Mouse (Mus musculus) CD8-positive naive resting alpha-beta T cell, adult 2 months (primary cell): ENCODE data around the gene Prss44.

Experiments
- DNase-seq, 2 experiments: peaks; one replicate each; pipeline ENCODE4 v3.0.0; 2022; ENCODE audit warnings: low read depth in 2 of 2, low spot score in 2 of 2

Gene Prss44

GRCm38 (mm10) chr9:110826390-110826789 lies 12.6 kb downstream of the Prss44 start, which contains the start of gene Prss43:
Gene Prss43, plus strand, starts transcription at chr9:110826690.
- no peak for DNase-seq

GRCm38 (mm10) chr9:110833021-110833420 lies 19.2 kb downstream of the Prss44 start:
- DNase-seq = no peak

DNA sequence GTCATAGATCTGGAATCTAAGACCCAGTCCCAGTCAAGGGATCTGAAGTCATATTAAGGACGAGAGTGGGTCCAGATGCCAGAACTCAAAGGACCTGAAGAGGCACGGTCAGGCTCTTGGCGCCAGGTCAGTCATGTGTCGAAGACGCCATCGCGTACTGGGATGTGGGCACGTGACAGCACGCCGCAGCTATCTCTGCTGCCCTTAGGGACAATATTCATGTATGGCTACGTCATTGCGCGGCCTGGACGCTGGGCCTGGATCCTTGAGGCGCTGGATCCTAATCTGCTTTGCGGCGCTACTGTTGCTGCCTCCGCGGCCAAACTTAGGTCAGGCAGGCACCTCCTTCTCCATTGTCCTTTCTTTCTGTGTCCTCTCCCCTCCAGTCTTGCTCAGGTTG lies 20.6 kb downstream of the Prss44 start, which contains the start of gene Prss45:
TSS of gene Prss45 (plus strand) at position 178 of the 400 bp plus-strand sequence.
- DNase-seq = no peak

DNA sequence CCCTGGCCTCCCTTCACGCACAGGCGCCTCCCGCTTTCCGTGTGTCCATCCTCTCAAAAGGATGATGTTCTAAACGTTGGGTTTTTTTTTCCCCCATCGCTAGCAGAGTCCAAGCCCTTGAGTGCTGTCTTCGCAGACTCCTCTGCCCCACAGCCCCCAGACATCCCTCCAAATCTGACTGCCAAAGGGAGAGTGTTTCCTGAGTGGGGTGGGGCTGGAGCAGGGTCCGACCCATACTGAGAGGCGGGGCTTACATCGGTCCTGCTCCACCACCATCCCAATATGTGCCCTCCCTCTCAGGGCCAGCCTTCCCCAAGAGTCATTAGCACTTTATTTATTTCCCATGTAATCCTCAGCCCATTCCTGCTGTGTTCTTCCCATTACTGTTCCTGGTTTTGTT lies 21.2 kb downstream of the Prss44 start:
- no peak for DNase-seq

- no peak for DNase-seq
Measured at GRCm38 (mm10) chr9:110836112-110836511, 22.3 kb downstream of the Prss44 start.

DNA sequence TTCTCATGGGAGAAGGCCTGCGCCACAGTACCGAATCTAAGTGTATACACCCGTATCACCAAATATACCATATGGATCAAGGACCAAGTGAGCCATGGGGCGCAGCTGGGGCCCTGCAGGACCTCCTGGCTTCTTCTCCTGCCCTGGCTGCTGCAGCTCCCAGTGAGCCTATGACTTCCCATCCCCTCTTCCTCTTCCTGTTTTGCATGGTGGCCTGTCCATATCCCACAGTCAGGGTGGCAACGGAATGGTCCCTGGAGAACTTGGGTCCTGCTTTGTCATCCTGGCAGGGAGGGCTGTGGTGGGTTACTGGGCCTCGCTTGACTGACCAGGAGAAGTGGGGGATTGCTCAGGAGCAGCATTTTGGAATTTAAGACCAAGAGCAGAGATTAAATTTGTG lies 27.1 kb downstream of the Prss44 start:
- no peak for DNase-seq

DNA sequence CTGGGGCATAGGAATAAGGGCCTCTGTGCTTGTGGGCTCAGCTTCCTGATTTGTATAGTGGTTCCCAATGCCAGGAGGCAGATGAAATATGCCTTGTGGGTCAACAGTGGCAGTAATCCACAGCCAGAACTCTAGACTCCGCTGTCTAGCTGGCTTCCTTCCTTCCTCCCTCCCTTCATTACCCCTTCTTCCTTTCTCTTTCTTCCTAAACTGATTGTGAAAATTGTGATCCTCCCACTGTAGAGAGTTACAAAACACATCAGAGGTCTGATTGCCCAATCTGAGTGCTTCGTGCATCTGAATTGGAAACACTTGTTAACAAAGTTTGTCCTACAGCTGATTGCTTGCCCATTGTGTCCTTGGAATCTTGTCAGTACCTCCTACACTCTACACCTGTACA lies 27.6 kb downstream of the Prss44 start:
- DNase-seq = no peak

GRCm38 (mm10) chr9:110844206-110844605 lies 30.4 kb downstream of the Prss44 start, which contains the start of gene Prss46:
Gene Prss46, plus strand, starts transcription at chr9:110844506.
- DNase-seq = no peak

GRCm38 (mm10) chr9:110849162-110849561 lies 35.4 kb downstream of the Prss44 start:
- no peak for DNase-seq

- DNase-seq = no peak
Measured at GRCm38 (mm10) chr9:110855903-110856302, 42.1 kb downstream of the Prss44 start.

GRCm38 (mm10) chr9:110856920-110857319 lies 43.1 kb downstream of the Prss44 start:
- DNase-seq = no peak

DNA sequence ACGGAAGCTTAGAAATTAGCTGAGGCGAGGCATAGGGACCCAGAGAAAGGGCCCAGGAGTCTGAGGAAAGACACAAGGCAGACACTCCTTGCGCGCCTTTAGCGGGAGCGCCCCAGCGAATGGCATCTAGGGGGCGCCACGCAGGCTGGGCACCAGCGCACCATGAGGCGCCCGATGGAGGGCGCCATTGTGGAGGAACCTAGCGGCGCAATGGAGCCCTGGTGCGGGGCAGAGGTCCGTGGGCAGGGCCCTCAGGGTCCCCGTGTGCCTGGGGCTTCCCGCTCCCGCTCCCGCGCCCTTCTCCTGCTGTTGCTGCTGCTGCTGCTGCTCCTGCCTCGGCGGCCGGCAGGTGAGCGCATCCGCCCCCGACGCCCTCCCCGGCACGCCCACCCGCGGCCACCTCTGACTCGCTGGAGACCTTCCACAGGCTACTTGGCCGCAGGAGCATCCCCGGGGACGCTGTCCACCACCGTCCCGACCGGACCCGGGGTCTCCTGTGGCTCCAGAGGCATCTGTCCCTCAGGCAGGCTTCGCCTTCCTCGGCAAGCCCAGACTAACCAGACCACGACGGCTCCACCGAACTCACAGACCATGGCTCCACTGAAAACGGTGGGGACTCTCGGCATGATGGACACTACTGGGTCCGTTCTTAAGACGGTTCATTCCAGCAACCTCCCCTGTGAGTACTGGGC lies 44.1 kb downstream of the Prss44 start, which contains the start of gene Prss50:
TSS of gene Prss50 (plus strand) at position 187 of the 692 bp plus-strand sequence.
- peak; percentile 28 to 50 for DNase-seq

DNA sequence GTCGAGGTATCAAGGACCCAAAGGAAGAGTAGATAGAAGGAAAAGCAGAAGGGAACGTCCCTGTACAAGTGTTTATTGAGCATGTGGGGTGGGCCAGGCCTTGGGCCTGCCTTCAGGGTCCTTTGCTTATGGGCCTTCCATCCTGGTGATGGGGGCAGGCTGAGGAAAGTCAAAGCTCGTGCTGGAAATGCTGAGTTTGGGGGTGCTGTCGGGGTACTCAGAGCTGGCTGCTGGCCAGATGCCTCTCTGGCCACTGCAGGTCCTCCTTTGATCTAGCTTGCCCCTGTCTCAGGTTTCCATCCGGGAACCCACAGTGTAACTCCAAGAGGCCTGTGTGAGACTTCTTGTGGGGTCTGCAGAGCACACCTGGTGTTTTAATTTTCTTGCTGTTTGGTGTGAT lies 44.7 kb downstream of the Prss44 start:
- no peak for DNase-seq

DNA sequence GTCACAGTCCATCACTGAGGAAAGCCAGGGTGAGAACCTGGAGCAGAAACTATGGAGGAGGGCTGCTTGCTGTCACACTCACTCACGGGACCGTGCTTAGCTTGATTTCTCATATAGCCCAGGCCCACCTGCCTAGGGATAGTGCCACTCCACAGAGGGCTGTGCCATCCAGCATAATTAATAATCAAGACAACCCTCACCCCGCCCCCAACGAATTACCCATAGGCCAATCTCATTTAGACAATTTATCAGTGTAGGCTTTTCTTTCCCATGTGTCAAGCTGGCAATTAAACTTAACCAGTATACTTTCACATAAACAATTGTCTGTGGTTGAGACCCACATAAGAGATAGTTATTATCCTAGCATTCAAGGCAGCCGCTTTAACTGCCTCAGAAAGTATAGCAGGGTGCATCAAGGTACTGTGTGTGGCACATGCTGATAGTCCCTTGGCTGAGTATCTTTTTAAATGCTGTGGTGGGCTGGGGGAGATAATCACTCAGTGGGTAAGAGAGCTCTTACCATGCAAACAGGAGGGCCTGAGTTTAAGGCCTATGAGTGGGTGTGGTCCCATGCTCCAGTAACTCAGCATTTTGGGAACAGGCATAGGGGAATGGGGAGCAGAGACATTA lies 45.3 kb downstream of the Prss44 start:
- no peak for DNase-seq

DNA sequence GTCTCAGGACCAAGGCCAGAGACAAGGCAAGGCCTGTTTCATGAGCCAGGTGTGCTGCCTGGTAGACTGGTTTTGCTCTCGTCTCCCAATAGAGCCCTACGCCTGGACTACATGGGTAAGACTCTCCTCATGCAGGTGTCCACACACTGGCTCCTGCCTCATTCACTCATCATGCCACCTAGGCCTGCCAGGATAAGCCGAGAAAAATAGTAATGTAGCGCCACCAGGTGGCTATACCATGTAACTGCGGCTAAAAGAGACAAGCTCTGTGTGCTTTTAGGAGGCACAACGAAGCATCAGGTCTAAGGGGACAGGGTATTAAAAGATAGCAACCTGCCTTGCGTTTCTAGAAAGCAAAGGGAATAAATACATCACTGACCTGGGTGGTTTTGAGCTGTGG lies 57.2 kb downstream of the Prss44 start:
- peak; percentile 61 to 76 for DNase-seq
